ENCODE assay signal across 23 mouse cellular contexts in genomic region chr14:117344505-117344904, GRCm38 (mm10).
"Had no signal": no experiment of that assay in that cellular context is flagged by ENCODE, and none has a peak within 500 bp of the region (broad histone marks: within the 10 kb centered on the region; RNA-seq: fewer than 3 reads in every experiment).

No protein-coding gene starts in this region.

- H3K4me1 ChIP-seq: intestine, embryonic 15.5 days; lung, embryonic 15.5 days; megakaryocyte, embryonic 14.5 days; midbrain, embryonic 12.5 days; neural tube, embryonic 12.5 days; stomach, embryonic 15.5 days had no signal

- H3K27me3 ChIP-seq: intestine, embryonic 15.5 days; kidney, embryonic 15.5 days; limb, embryonic 12.5 days; limb, embryonic 15.5 days; lung, embryonic 15.5 days; megakaryocyte, embryonic 14.5 days; midbrain, embryonic 12.5 days; neural tube, embryonic 12.5 days; stomach, embryonic 15.5 days had no signal

- H3K27ac ChIP-seq: intestine, embryonic 15.5 days; kidney, embryonic 15.5 days; limb, embryonic 12.5 days; limb, embryonic 15.5 days; liver, embryonic 14.5 days; lung, embryonic 15.5 days; midbrain, embryonic 12.5 days; neural tube, embryonic 12.5 days; stomach, embryonic 15.5 days had no signal

- H3K9ac ChIP-seq: intestine, embryonic 15.5 days; kidney, embryonic 15.5 days; limb, embryonic 12.5 days; limb, embryonic 15.5 days; liver, embryonic 14.5 days; liver, postnatal 0 days; lung, embryonic 15.5 days; midbrain, embryonic 12.5 days; neural tube, embryonic 12.5 days; stomach, embryonic 15.5 days had no signal

- H3K4me3 ChIP-seq: intestine, embryonic 15.5 days; kidney, embryonic 15.5 days; limb, embryonic 12.5 days; limb, embryonic 15.5 days; lung, embryonic 15.5 days; megakaryocyte, embryonic 14.5 days; midbrain, embryonic 12.5 days; myocyte; neural tube, embryonic 12.5 days; stomach, embryonic 15.5 days had no signal

- DNase-seq: kidney, adult 11 months; kidney, adult 8-10 months; kidney, postnatal 25 days; left cerebral cortex, postnatal 4 days; liver, postnatal 0 days; lung, postnatal 10 days; lung, postnatal 36 days; right cerebral cortex, adult 18-20 months; right cerebral cortex, postnatal 14 days; right cerebral cortex, postnatal 4 days; thymus, postnatal 25 days had no signal

- H3K9me3 ChIP-seq: intestine, embryonic 15.5 days; kidney, embryonic 15.5 days; limb, embryonic 12.5 days; limb, embryonic 15.5 days; lung, embryonic 15.5 days; midbrain, embryonic 12.5 days; neural tube, embryonic 12.5 days; stomach, embryonic 15.5 days had no signal

- H3K4me2 ChIP-seq: intestine, embryonic 15.5 days; kidney, embryonic 15.5 days; limb, embryonic 12.5 days; limb, embryonic 15.5 days; liver, embryonic 11.5 days; lung, embryonic 15.5 days; midbrain, embryonic 12.5 days; neural tube, embryonic 12.5 days; stomach, embryonic 15.5 days had no signal

- ATAC-seq: intestine, embryonic 15.5 days; liver, postnatal 0 days had no signal

- H3K36me3 ChIP-seq: intestine, embryonic 15.5 days; kidney, embryonic 15.5 days; limb, embryonic 12.5 days; limb, embryonic 15.5 days; lung, embryonic 15.5 days; midbrain, embryonic 12.5 days; neural tube, embryonic 12.5 days; stomach, embryonic 15.5 days had no signal
